Mouse (Mus musculus): Measurements from ENCODE around the gene Ccdc61. TPM values are rescaled to one million over a fixed set of nuclear protein-coding genes. Genes with fewer than 3 reads are reported as not detected.
"Not testable (repeated sequence)": the region's sequence is repeated elsewhere in the genome, so short reads cannot be mapped to it uniquely, and the experiment has no call there.

Ccdc61 gene
- polyA plus RNA-seq, 1 experiment: 4.4 TPM

GRCm38 (mm10) chr7:18891872-18892599 lies 18.2 kb downstream of the Ccdc61 start:
- Histone ChIP-seq H3K27ac (replicated peaks; ENCODE audit: low read depth, low read length) (no peak overlapping the region), H3K4me3 (ENCODE audit: insufficient read depth, low read depth, low read length) (peak overlapping the region; percentile 53)

GRCm38 (mm10) chr7:18890848-18891247 lies 19.4 kb downstream of the Ccdc61 start:
- Histone ChIP-seq H3K4me3 (ENCODE audit: insufficient read depth, low read depth, low read length) (no peak overlapping the region), H3K4me1 (ENCODE audit: control insufficient read depth, insufficient read depth, insufficient read length, low read length) (peaks cover 4% of the 10 kb centered on the region; the same call in 1 of the 2 replicates), H3K27ac (replicated peaks; ENCODE audit: low read depth, low read length) (no peak overlapping the region)

More at GRCm38 (mm10) chr7:18891872-18892599, 18.2 kb downstream of the Ccdc61 start:
- H3K4me1 ChIP-seq (ENCODE audit: control insufficient read depth, insufficient read depth, insufficient read length, low read length): peaks cover 4% of the 10 kb centered on the region; the same call in 1 of the 2 replicates

- H3K4me1 ChIP-seq (ENCODE audit: control insufficient read depth, insufficient read depth, insufficient read length, low read length): peaks cover 18% of the 10 kb centered on the region
- no peak overlapping the region for H3K4me3 ChIP-seq (ENCODE audit: insufficient read depth, low read depth, low read length)
- H3K27ac ChIP-seq (replicated peaks; ENCODE audit: low read depth, low read length): no peak overlapping the region
Measured at GRCm38 (mm10) chr7:18886963-18887362, 23.3 kb downstream of the Ccdc61 start.

DNA sequence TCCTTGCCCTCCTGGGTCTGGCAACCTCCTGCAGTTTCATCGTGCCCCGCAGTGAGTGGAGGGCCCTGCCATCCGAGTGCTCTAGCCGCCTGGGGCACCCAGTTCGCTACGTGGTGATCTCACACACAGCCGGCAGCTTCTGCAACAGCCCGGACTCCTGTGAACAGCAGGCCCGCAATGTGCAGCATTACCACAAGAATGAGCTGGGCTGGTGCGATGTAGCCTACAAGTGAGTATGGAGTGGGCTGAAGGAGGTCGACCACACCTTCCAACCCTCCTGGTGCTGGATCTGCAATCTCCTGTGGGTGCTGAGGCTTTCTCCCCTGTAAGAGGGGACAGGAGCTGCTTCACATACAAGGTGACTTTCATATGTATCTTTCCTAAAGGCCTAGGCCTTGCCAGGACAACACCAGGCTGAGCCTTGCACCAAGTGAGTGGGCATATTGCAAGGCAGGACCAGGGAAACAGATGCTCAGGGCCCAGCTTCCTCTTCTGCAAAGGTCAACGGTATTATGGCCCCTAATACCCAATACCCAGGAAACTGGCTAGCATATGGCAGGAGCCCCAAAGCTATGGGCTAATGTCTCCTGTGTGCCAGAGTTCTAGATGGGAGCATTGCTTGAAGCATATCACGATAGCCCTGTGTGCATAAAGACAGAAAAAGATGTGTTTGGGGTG lies 25.3 kb downstream of the Ccdc61 start:
- Histone ChIP-seq H3K4me1 (ENCODE audit: control insufficient read depth, insufficient read depth, insufficient read length, low read length) (peaks cover 22% of the 10 kb centered on the region), H3K4me3 (ENCODE audit: insufficient read depth, low read depth, low read length) (no peak overlapping the region), H3K27ac (replicated peaks; ENCODE audit: low read depth, low read length) (no peak overlapping the region)

- H3K4me3 ChIP-seq (ENCODE audit: insufficient read depth, low read depth, low read length): no peak overlapping the region
- H3K27ac ChIP-seq (replicated peaks; ENCODE audit: low read depth, low read length): no peak overlapping the region
- peaks cover 22% of the 10 kb centered on the region for H3K4me1 ChIP-seq (ENCODE audit: control insufficient read depth, insufficient read depth, insufficient read length, low read length)
Measured at GRCm38 (mm10) chr7:18883991-18884744, 26.0 kb downstream of the Ccdc61 start.

DNA sequence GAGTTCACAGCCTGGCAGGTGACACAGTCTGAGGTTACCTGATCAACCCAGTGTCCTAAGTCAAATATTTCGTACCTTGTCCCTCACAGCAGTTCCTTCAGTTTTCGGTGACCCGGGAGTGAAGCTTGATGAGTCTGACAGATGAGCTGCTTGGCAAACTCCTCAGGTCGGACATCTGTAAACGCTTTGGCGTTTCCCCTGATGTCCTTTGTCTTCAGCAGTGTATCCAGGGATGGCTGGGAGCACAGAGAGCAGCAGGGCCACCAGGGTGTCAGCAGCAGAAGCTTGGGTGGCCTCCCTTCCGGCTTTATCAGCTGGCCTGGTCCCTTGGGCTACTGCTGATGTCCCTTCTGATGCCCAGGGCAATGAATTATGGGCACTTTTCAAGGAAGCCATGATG lies 31.5 kb downstream of the Ccdc61 start:
- peaks cover 13% of the 10 kb centered on the region; the same call in 1 of the 2 replicates for H3K4me1 ChIP-seq (ENCODE audit: control insufficient read depth, insufficient read depth, insufficient read length, low read length)
- no peak overlapping the region for H3K4me3 ChIP-seq (ENCODE audit: insufficient read depth, low read depth, low read length)
- H3K27ac ChIP-seq (replicated peaks; ENCODE audit: low read depth, low read length): no peak overlapping the region

GRCm38 (mm10) chr7:18875372-18875771 lies 34.8 kb downstream of the Ccdc61 start:
- H3K4me1 ChIP-seq (ENCODE audit: control insufficient read depth, insufficient read depth, insufficient read length, low read length): no peaks in the 10 kb centered on the region
- no peak overlapping the region for H3K27ac ChIP-seq (replicated peaks; ENCODE audit: low read depth, low read length)

GRCm38 (mm10) chr7:18873253-18873652 lies 37.0 kb downstream of the Ccdc61 start:
- no peaks in the 10 kb centered on the region for H3K4me1 ChIP-seq (ENCODE audit: control insufficient read depth, insufficient read depth, insufficient read length, low read length)
- H3K4me3 ChIP-seq (ENCODE audit: insufficient read depth, low read depth, low read length): peak overlapping the region; percentile 52
- no peak overlapping the region for H3K27ac ChIP-seq (replicated peaks; ENCODE audit: low read depth, low read length)

More at GRCm38 (mm10) chr7:18875372-18875771, 34.8 kb downstream of the Ccdc61 start:
- H3K4me3 ChIP-seq (ENCODE audit: insufficient read depth, low read depth, low read length): no peak overlapping the region

- no peak overlapping the region for H3K27ac ChIP-seq (replicated peaks; ENCODE audit: low read depth, low read length)
- no peaks in the 10 kb centered on the region for H3K4me1 ChIP-seq (ENCODE audit: control insufficient read depth, insufficient read depth, insufficient read length, low read length)
- peak overlapping the region; percentile 52 for H3K4me3 ChIP-seq (ENCODE audit: insufficient read depth, low read depth, low read length)
Measured at GRCm38 (mm10) chr7:18872816-18873215, 37.4 kb downstream of the Ccdc61 start.

DNA sequence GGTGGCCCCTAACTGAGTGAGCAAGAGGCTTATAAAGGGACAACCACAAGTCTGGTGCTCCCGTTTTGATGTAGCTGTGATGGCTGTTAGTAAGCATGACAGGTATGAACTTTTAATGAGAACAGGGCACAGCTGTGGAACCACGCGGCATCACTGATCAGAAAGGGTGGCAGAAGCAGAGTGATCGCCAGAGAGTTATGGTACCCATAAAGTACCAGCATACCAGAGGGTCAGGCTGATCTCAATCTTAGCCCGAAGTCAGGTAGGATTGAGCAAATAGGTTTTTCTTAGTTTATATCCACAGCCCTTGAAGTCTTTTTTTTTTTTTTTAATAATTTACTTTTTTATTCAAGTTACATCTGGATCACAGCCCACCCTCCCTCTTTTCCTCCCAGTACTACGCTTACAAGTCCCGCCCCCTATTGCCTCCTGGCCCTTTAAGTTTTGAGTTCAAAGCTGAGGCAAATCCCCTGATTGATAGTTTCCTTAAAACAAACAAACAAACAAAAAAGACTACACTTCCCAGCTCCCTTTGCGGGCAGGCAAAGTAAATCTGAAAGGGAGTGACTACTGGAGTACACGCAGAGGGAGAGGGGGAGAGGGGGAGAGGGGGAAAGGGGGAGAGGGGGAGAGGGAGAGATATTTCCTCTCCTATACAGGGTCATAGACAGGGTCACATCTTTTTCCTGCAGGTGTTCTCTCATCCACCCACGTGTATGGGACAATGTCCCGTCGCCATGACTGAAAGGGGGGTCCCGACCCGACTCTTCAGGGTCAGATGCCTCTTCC lies 38.0 kb downstream of the Ccdc61 start:
- peak overlapping the region; percentile 52 for H3K4me3 ChIP-seq (ENCODE audit: insufficient read depth, low read depth, low read length)
- H3K27ac ChIP-seq (replicated peaks; ENCODE audit: low read depth, low read length): no peak overlapping the region
- H3K4me1 ChIP-seq (ENCODE audit: control insufficient read depth, insufficient read depth, insufficient read length, low read length): no peaks in the 10 kb centered on the region

- not testable (repeated sequence) for H3K4me1 ChIP-seq (ENCODE audit: control insufficient read depth, insufficient read depth, insufficient read length, low read length); H3K27ac ChIP-seq (replicated peaks; ENCODE audit: low read depth, low read length); H3K4me3 ChIP-seq (ENCODE audit: insufficient read depth, low read depth, low read length)
Measured at GRCm38 (mm10) chr7:18871031-18871430, 39.2 kb downstream of the Ccdc61 start, which contains the start of gene Pglyrp1. Pglyrp1 (plus strand) TSS chr7:18871331.

GRCm38 (mm10) chr7:18868491-18868890 lies 41.7 kb downstream of the Ccdc61 start:
- Histone ChIP-seq H3K4me1 (ENCODE audit: control insufficient read depth, insufficient read depth, insufficient read length, low read length) (no peaks in the 10 kb centered on the region), H3K27ac (replicated peaks; ENCODE audit: low read depth, low read length) (no peak overlapping the region), H3K4me3 (ENCODE audit: insufficient read depth, low read depth, low read length) (no peak overlapping the region)

DNA sequence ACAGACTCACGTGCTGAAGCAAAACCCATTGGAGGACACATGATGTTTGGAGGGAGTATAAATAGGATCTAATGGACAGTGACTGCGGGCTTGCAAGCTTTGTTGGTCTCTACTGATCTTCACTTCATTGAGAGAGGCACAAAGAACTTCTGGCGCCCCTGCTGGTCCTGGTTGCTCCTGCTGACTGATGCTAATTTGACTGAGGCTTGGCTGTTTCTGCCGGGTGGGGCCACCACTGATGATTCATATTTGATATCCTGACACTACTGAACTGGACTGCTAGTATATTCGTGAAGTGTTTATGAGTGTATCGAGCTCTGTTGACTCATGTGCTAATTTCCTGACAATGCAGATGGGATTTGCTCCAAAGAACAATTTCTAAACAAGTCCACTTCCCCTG lies 47.4 kb downstream of the Ccdc61 start:
- H3K4me1 ChIP-seq (ENCODE audit: control insufficient read depth, insufficient read depth, insufficient read length, low read length): peaks cover 4% of the 10 kb centered on the region; the same call in 1 of the 2 replicates
- no peak overlapping the region for H3K27ac ChIP-seq (replicated peaks; ENCODE audit: low read depth, low read length)
- no peak overlapping the region for H3K4me3 ChIP-seq (ENCODE audit: insufficient read depth, low read depth, low read length)

DNA sequence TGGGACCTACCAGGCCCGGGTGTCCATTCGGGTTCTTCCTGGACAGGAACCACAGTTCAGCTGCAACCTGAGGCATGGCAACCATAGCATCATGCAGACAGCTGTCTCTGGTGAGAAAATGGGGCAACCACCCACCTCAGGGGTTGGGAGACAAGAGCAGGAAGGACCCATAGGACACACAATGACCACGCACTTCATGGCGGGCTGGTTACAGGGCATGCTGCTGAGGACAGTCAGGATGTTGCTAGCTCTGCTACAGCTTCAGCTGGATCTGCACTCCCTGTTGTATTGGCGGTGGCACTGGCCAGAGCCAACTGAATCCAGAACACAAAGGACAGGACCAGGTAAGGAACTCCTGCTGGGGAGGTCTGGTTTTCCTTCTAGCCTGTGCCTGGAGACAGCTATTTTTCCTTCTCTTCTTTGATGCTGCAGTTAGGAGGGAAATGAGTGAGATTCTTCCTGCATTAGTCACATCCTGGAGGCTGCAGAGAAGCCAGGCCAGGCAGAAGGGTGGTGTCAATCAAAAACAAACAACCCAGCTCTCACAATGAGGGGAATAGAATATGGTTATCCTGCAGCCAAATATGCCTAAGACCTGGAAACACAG lies 51.8 kb downstream of the Ccdc61 start:
- Histone ChIP-seq H3K27ac (replicated peaks; ENCODE audit: low read depth, low read length) (peak overlapping the region; percentile 73), H3K4me3 (ENCODE audit: insufficient read depth, low read depth, low read length) (no peak overlapping the region), H3K4me1 (ENCODE audit: control insufficient read depth, insufficient read depth, insufficient read length, low read length) (peaks cover 6% of the 10 kb centered on the region; the same call in 1 of the 2 replicates)

Data from brown adipose tissue, adult 24 weeks (tissue).